Mouse (Mus musculus) hindbrain, postnatal 0 days (tissue): ENCODE results near the gene Eif2b4. TPM values are rescaled to one million over a fixed set of nuclear protein-coding genes. Genes with fewer than 3 reads are reported as not detected.

Experiments used
- ATAC-seq: fragments of 200-750 bp; cut with Nextera tagmentation; 2 replicates; pipeline ENCODE4 v1.8.0; 2017; ENCODE audit warnings: mild to moderate bottlenecking, moderate TSS enrichment, moderate library complexity
- DNase-seq: peaks from one replicate; pipeline ENCODE4 v3.0.0-alpha.2; 2015; ENCODE audit warnings: low spot score
- H3K27ac ChIP-seq: fragments of 300-500 bp; sonication (generic); 2 replicates; pipeline ENCODE4 v1.5.1; 2014; ENCODE audit warnings: mild to moderate bottlenecking
- H3K27me3 ChIP-seq: fragments of 300-500 bp; sonication (generic); 2 replicates; pipeline ENCODE4 v1.6.1; 2014; ENCODE audit warnings: low read length, mixed read lengths; ENCODE audit not compliant: insufficient read depth
- H3K36me3 ChIP-seq: fragments of 300-500 bp; sonication (generic); 2 replicates; pipeline ENCODE4 v1.6.1; 2014; ENCODE audit warnings: low read length, mixed read lengths; ENCODE audit not compliant: insufficient read depth
- H3K4me1 ChIP-seq: fragments of 300-500 bp; sonication (generic); 2 replicates; pipeline ENCODE4 v1.6.1; 2014; ENCODE audit warnings: antibody characterized with exemption, low read length, mixed read lengths; ENCODE audit not compliant: insufficient read depth
- H3K4me2 ChIP-seq: fragments of 300-500 bp; sonication (generic); 2 replicates; pipeline ENCODE4 v1.6.1; 2014; ENCODE audit warnings: low read depth, mild to moderate bottlenecking, low read length, moderate library complexity, mixed read lengths
- H3K4me3 ChIP-seq: fragments of 300-500 bp; sonication (generic); 2 replicates; pipeline ENCODE4 v1.5.1; 2014; ENCODE audit warnings: low read length
- H3K9ac ChIP-seq: fragments of 300-500 bp; sonication (generic); replicated peaks from 2 replicates; pipeline ENCODE4 v1.6.1; 2014; ENCODE audit warnings: mild to moderate bottlenecking, low read length, moderate library complexity, mixed read lengths
- H3K9me3 ChIP-seq: fragments of 300-500 bp; sonication (generic); 2 replicates; pipeline ENCODE4 v1.6.1; 2016; ENCODE audit warnings: low read length, mixed read lengths
- CTCF ChIP-seq: IDR thresholded peaks from 2 replicates; pipeline ENCODE4 v1.5.1; 2016; ENCODE audit warnings: antibody characterized with exemption, control low read depth, low read depth
- WGBS: fragments of 180-500 bp; shearing (Covaris S2); extraction: QIAGEN DNeasy Blood & Tissue Kit; methylation state at CpG from one replicate; pipeline ENCODE4 v1.1.7; 2014; 5-methylcytosine and 5-hydroxymethylcytosine counted together
- polyA plus RNA-seq: library from polyadenylated mRNA; unstranded; fragments of >200 nt; fragmentation: Nextera tagmentation; extraction: Ambion mirVana; gene quantifications from 2 replicates; pipeline ENCODE4 v1.2.1, GENCODE M21; 2015
- total RNA-seq: library from RNA; depleted of rRNA; stranded (reverse); fragments of >200 nt; gene quantifications from 2 replicates; pipeline ENCODE4 v1.2.3, GENCODE M21; 2014

Eif2b4 gene
- total and polyA plus RNA-seq, 2 experiments from 2014 or later: 31.7 to 78.1 TPM

DNA sequence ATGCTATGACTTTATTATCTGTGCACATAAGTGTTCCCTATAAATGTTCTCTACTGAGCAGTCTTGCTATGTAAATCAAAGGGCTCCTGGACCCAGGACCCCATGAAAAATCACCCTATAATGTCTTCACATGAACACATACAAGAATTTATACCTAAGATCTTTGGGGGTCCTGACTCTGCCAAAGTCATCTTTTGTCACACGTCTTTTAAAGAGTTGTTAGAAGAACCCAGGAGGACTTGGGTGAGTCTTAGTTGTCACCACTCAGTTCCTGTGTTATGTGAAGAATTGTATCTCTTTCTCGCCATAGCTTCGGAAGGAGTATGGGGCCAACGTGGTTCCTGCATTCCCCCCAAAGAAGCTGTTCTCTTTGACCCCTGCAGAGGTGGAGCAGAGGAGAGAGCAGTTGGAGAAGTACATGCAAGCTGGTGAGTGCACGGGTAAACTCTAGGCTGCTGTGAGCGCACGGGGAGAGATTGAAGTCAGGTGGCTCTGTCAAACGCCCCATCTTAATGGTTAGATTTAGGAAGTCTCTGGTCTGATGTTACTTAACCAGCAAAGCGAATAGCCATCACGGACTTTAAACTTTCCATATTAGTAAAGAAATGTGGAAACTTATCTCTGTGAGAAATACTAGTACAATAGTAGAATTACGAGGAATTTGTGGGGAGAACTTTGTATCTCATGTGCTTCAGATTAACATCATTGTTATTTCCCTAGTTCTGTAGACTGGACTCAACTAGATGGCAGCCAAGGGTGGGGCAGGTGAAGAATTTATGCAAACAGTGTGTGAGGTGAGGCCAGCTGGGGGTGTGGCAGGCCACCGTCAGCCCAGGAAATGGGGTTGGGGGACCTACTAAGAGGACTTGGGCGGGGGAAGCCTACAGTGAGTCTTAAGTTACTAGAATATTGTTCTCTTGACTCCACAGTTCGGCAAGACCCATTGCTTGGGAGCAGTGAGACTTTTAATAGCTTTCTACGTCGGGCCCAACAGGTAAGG, 1.6 kb upstream of the Eif2b4 start:
- Histone ChIP-seq H3K27me3 (no peaks in the 10 kb centered on the region), H3K4me1 (peaks cover 13% of the 10 kb centered on the region), H3K36me3 (peaks cover 69% of the 10 kb centered on the region), H3K9ac (no peak overlapping the region; the same call in 1 of the 2 replicates), H3K9me3 (no peaks in the 10 kb centered on the region), H3K4me3 (no peak overlapping the region), H3K4me2 (peak overlapping the region; percentile 94; the same call in 1 of the 2 replicates), H3K27ac (no peak overlapping the region)
- TF ChIP-seq CTCF: no peak
- ATAC-seq (no peak), DNase-seq (no peak)
- WGBS: 93% methylated on average over 16 of the region's 16 CpGs

DNA sequence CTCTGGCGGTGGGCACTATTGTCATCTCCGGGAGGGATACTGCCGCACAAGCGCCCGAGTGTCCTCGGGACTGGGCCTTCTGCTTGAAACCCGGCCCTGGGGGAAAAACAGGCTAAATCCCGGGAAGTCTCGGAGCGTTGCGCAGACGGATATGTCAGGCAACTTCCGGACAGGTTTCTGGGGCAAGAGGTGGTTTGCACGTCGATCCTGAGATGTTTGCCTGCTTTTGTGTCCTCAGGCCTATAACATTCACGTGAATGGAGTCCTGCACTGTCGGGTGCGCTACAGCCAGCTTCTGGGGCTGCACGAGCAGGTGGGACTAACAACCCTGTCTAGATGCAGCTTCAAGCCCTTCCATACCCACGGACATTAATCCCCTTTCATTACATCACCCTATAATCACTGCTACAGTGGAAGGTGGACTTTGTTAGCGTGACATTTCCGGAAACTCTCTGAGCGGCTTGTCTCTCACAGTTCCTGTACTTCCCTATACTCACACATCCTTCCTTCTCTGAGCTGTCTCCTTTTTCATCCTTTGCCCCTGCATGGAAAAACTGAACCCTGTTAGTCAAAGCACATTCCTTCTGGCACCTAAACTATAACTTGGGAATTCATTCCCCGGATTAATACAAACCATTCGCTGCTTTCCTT, 526 bp upstream of the Eif2b4 start:
- Histone ChIP-seq H3K9me3 (no peaks in the 10 kb centered on the region), H3K4me1 (peaks cover 13% of the 10 kb centered on the region), H3K36me3 (peaks cover 66% of the 10 kb centered on the region), H3K4me2 (peak overlapping the region; percentile 94), H3K27me3 (no peaks in the 10 kb centered on the region), H3K27ac (peak overlapping the region; percentile 87), H3K9ac (peak overlapping the region; percentile 83), H3K4me3 (peak overlapping the region; percentile 70)
- peak; percentile 38 for DNase-seq
- WGBS: 14% methylated on average over 25 of the region's 25 CpGs
- no peak for TF ChIP-seq CTCF
- ATAC-seq: no peak

GRCm38 (mm10) chr5:31192045-31192938, 938 bp downstream of the Eif2b4 start:
- Histone ChIP-seq H3K27me3 (no peaks in the 10 kb centered on the region), H3K9me3 (no peaks in the 10 kb centered on the region), H3K4me1 (peaks cover 13% of the 10 kb centered on the region), H3K4me2 (peak overlapping the region; percentile 94), H3K4me3 (peak overlapping the region; percentile 70), H3K36me3 (peaks cover 66% of the 10 kb centered on the region), H3K27ac (peak overlapping the region; percentile 87), H3K9ac (peak overlapping the region; percentile 83)
- TF ChIP-seq CTCF: no peak
- ATAC-seq (no peak; the same call in 1 of the 2 replicates), DNase-seq (peak; percentile 74)
- 15% methylated on average over 41 of the region's 42 CpGs for WGBS

- no peak overlapping the region for H3K4me3 ChIP-seq
- no peak overlapping the region for H3K4me2 ChIP-seq
- no peak overlapping the region for H3K9ac ChIP-seq
- no peak overlapping the region for H3K27ac ChIP-seq
- H3K9me3 ChIP-seq: no peaks in the 10 kb centered on the region
- ATAC-seq: no peak
- 92% methylated on average over 9 of the region's 9 CpGs for WGBS
- TF ChIP-seq CTCF: no peak
- DNase-seq: no peak
- peaks cover 13% of the 10 kb centered on the region for H3K4me1 ChIP-seq
- H3K36me3 ChIP-seq: peaks cover 52% of the 10 kb centered on the region
- no peaks in the 10 kb centered on the region for H3K27me3 ChIP-seq
Observed at GRCm38 (mm10) chr5:31190201-31190600, 3.0 kb downstream of the Eif2b4 start.

DNA sequence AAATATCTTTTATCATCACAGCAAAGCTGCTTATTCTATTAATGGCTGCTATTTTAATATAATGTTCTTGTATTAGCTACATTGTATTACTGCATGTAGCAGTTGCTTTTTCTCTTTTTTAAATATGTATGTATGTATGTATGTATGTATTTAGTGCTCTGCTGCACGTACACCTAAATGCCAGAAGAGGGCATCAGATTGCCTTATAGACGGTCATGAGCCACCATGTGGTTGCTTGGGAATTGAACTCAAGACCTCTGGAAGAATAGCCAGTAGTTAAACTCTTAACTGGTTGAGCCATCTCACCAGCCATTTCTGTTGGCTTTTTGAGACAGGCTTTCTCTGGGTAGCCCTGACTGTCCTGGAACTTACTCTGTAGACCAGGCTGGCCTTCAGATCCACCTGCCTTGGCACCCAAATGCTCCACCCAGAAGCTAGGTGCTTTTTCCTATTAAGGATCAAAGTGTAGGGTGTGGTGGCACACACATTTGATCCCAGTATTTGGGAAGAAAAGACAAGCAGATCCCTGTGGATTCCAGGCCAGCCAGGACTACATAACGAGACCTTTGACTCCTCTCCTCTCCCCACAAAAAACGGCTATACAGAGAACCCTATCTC, 4.9 kb downstream of the Eif2b4 start:
- TF ChIP-seq CTCF: peak; percentile 50
- no peak overlapping the region for H3K4me2 ChIP-seq
- H3K9me3 ChIP-seq: no peaks in the 10 kb centered on the region
- no peak overlapping the region for H3K27ac ChIP-seq
- DNase-seq (peak; percentile 36), ATAC-seq (no peak)
- H3K4me3 ChIP-seq: no peak overlapping the region
- H3K36me3 ChIP-seq: peaks cover 43% of the 10 kb centered on the region
- H3K9ac ChIP-seq: no peak overlapping the region
- 73% methylated on average over 4 of the region's 4 CpGs for WGBS
- H3K4me1 ChIP-seq: peaks cover 7% of the 10 kb centered on the region
- H3K27me3 ChIP-seq: no peaks in the 10 kb centered on the region

- Histone ChIP-seq H3K4me1 (no peaks in the 10 kb centered on the region; the same call in 1 of the 2 replicates), H3K27ac (no peak overlapping the region), H3K9ac (no peak overlapping the region), H3K27me3 (no peaks in the 10 kb centered on the region), H3K4me2 (no peak overlapping the region), H3K36me3 (peaks cover 19% of the 10 kb centered on the region; the same call in 1 of the 2 replicates), H3K4me3 (no peak overlapping the region), H3K9me3 (no peaks in the 10 kb centered on the region)
- ATAC-seq (no peak), DNase-seq (no peak)
- WGBS: 60% methylated on average over 4 of the region's 4 CpGs
- TF ChIP-seq CTCF: no peak
Observed at GRCm38 (mm10) chr5:31183678-31184077, 9.6 kb downstream of the Eif2b4 start.
